Mouse (Mus musculus) lung, adult 10 weeks (tissue): ENCODE results near the gene Agr3. TPM values are rescaled to one million over a fixed set of nuclear protein-coding genes. Genes with fewer than 3 reads are reported as not detected.

Source experiments
- polyA plus RNA-seq: library from polyadenylated mRNA; stranded (reverse); fragments of 350-450 nt; fragmentation: Illumina TruSeq; extraction: RNeasy Lipid Tissue Mini Kit (QIAGEN cat#74804); gene quantifications from one replicate; pipeline ENCODE4 v1.2.3, GENCODE M21; 2014; ENCODE audit warnings: low read depth, low replicate concordance; ENCODE audit not compliant: insufficient read depth

The Agr3 gene
- polyA plus RNA-seq: 15.6 TPM

DNA sequence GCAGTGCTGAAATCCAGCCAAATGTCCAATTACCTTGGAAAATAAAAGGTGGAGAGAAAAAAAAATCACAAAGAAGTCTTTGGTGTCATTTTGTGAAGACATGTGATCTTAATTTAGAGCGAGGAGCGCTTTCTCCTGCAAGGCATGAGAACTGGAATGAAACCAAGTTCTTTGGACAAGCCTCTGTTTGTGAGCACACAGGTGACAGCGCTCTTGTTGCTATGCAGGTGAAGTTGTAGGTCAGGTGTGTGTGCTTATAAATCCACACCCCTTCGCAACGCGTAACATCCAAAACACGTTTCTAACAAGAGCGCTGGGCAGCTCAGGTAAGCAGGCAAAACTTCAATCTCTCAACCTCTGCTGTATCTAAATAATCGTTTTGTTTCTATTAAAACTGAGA, at the start of gene Agr3:
Gene Agr3, plus strand, starts transcription at position 219 of the 400 bp plus-strand sequence.

DNA sequence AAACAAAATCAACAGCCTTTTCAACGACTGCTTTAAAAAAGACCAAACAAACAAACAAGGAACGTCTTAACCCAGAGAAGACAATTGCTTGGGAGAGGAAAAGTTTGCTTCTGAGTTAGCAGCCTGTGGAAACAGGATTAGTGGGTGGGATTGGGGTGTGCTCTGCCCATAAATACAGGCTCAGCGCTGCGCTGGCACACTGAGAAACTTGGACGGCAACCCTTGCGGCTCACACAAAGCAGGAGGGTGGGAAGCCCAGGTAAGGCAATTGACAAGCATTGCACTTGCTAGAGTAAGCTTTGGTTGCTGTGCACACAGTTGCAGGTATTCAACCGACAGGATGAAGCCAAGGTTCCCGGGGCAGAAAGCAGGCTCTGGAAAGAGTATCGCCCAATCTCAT, 67.3 kb downstream of the Agr3 start, which contains the start of gene Agr2:
Gene Agr2, plus strand, starts transcription at position 197 of the 400 bp plus-strand sequence.

Other genes starting within 250 kb of the Agr3 start
- 6.8 TPM for gene Agr2, start 67.3 kb downstream of the Agr3 start, polyA plus RNA-seq
- gene Tspan13, start 116.9 kb downstream of the Agr3 start, polyA plus RNA-seq: 220 TPM
- gene Ankmy2, start 231.5 kb downstream of the Agr3 start, polyA plus RNA-seq: 13.0 TPM
- 18.1 TPM for gene Bzw2, start 232.5 kb downstream of the Agr3 start, polyA plus RNA-seq